Mouse (Mus musculus) activated CD4-positive, CD25-positive, alpha-beta regulatory T cell, adult 4 months (primary cell): ENCODE results near the gene Olfr1168. TPM values are rescaled to one million over a fixed set of nuclear protein-coding genes. Genes with fewer than 3 reads are reported as not detected.
"Not testable (repeated sequence)": the region's sequence is repeated elsewhere in the genome, so short reads cannot be mapped to it uniquely, and the experiment has no call there.

Experiments
- ATAC-seq: one replicate; pipeline ENCODE4 v1.8.0; 2017
- polyA plus RNA-seq, 2 experiments: library from polyadenylated mRNA; unstranded; fragments of 100-300 nt; shearing (Covaris generic); gene quantifications; one replicate each; pipeline ENCODE4 v1.2.1; 2017

The Olfr1168 gene
- polyA plus RNA-seq = not detected

- ATAC-seq = no peak
Observed at GRCm38 (mm10) chr2:88181580-88181979, at the start of gene Olfr1168. TSS of gene Olfr1168 (plus strand) at chr2:88181880.

GRCm38 (mm10) chr2:88155093-88155492, 26.6 kb upstream of the Olfr1168 start, which contains the start of gene Olfr1167:
TSS of gene Olfr1167 (minus strand) at chr2:88155193.
- ATAC-seq = not testable (repeated sequence)

- no peak for ATAC-seq
Observed at GRCm38 (mm10) chr2:88220784-88221183, 39.1 kb downstream of the Olfr1168 start.

GRCm38 (mm10) chr2:88228234-88228633, 46.6 kb downstream of the Olfr1168 start, which contains the start of gene Olfr1170:
TSS of gene Olfr1170 (minus strand) at chr2:88228334.
- no peak for ATAC-seq

Other genes starting within 250 kb of the Olfr1168 start
- gene Olfr1155, start 236.7 kb upstream of the Olfr1168 start, polyA plus RNA-seq = not detected
- under 1 TPM in 1 of 2 experiments, not detected in 1; 0.20 TPM for gene Olfr1156, start 228.8 kb upstream of the Olfr1168 start, polyA plus RNA-seq
- gene Olfr1157, start 213.6 kb upstream of the Olfr1168 start, polyA plus RNA-seq = under 1 TPM in 1 of 2 experiments, not detected in 1; 0.15 TPM
- not detected for gene Olfr74, start 207.2 kb upstream of the Olfr1168 start, polyA plus RNA-seq
- gene Olfr1158, start 191.8 kb upstream of the Olfr1168 start, polyA plus RNA-seq = not detected
- not detected for gene Olfr1160, start 173.6 kb upstream of the Olfr1168 start, polyA plus RNA-seq
- gene Olfr1161, start 159.1 kb upstream of the Olfr1168 start, polyA plus RNA-seq = not detected
- not detected for gene Olfr73, start 144.2 kb upstream of the Olfr1168 start, polyA plus RNA-seq
- gene Olfr1162, start 130.8 kb upstream of the Olfr1168 start, polyA plus RNA-seq = not detected
- not detected for gene Olfr1163, start 110.0 kb upstream of the Olfr1168 start, polyA plus RNA-seq
- not detected for gene Olfr1164, start 87.9 kb upstream of the Olfr1168 start, polyA plus RNA-seq
- gene Olfr1166, start 53.6 kb upstream of the Olfr1168 start, polyA plus RNA-seq = under 1 TPM in 1 of 2 experiments, not detected in 1; 0.17 TPM
- gene Olfr1167, start 26.7 kb upstream of the Olfr1168 start, polyA plus RNA-seq = under 1 TPM in 1 of 2 experiments, not detected in 1; 0.11 TPM
- gene Olfr1170, start 46.5 kb downstream of the Olfr1168 start, polyA plus RNA-seq = under 1 TPM in 1 of 2 experiments, not detected in 1; 0.12 TPM
- under 1 TPM in 1 of 2 experiments, not detected in 1; 0.11 TPM for gene Olfr1173, start 98.0 kb downstream of the Olfr1168 start, polyA plus RNA-seq
- gene Olfr1174-ps, start 133.3 kb downstream of the Olfr1168 start, polyA plus RNA-seq = not detected
- under 1 TPM in 1 of 2 experiments, not detected in 1; 0.20 TPM for gene Olfr1175-ps, start 145.3 kb downstream of the Olfr1168 start, polyA plus RNA-seq
- gene Olfr1176, start 154.8 kb downstream of the Olfr1168 start, polyA plus RNA-seq = not detected
- not detected for gene Olfr1177-ps, start 164.6 kb downstream of the Olfr1168 start, polyA plus RNA-seq
- gene Olfr1178, start 205.2 kb downstream of the Olfr1168 start, polyA plus RNA-seq = not detected
- not detected for gene Olfr1179, start 224.6 kb downstream of the Olfr1168 start, polyA plus RNA-seq
- not detected for gene Olfr1180, start 237.3 kb downstream of the Olfr1168 start, polyA plus RNA-seq
- gene Olfr1181, start 244.3 kb downstream of the Olfr1168 start, polyA plus RNA-seq = not detected